Mouse (Mus musculus) MEL (cell line): ENCODE measurements around the gene Helz2. TPM values are rescaled to one million over a fixed set of nuclear protein-coding genes. Genes with fewer than 3 reads are reported as not detected.

Source experiments
- DNase-seq: peaks from one replicate; pipeline ENCODE4 v3.0.0; 2011; ENCODE audit warnings: low read depth, low spot score
- H3K27ac ChIP-seq: 2 replicates; pipeline ENCODE4 v1.5.1; 2012; ENCODE audit warnings: low read depth, mild to moderate bottlenecking, control low read depth, low read length, moderate library complexity; ENCODE audit not compliant: control insufficient read depth
- H3K27me3 ChIP-seq, 2 experiments: fragments of 150-350 bp in 1 of 2; sonication (generic) in 1 of 2; 2 replicates each; pipeline ENCODE4 v1.6.1; 2012; ENCODE audit warnings: low read length in 2 of 2, mild to moderate bottlenecking in 2 of 2, improper control_type of control experiment in 1 of 2, moderate library complexity in 1 of 2; ENCODE audit not compliant: insufficient read depth in 2 of 2, control insufficient read depth in 1 of 2
- H3K36me3 ChIP-seq, 2 experiments: 2 replicates each; pipeline ENCODE4 v1.6.1; 2012 to 2014; ENCODE audit warnings: low read length in 2 of 2, improper control_type of control experiment in 1 of 2, inconsistent platforms in 1 of 2, mild to moderate bottlenecking in 1 of 2; ENCODE audit not compliant: insufficient read depth in 2 of 2, control insufficient read depth in 1 of 2
- H3K4me1 ChIP-seq, 2 experiments: fragments of 150-350 bp in 1 of 2; sonication (generic) in 1 of 2; 2 replicates each; pipeline ENCODE4 v1.6.1; 2012; ENCODE audit warnings: low read length in 2 of 2, improper control_type of control experiment in 1 of 2, mild to moderate bottlenecking in 1 of 2; ENCODE audit not compliant: insufficient read depth in 2 of 2, control insufficient read depth in 1 of 2
- H3K4me3 ChIP-seq, 2 experiments: fragments of 150-350 bp in 1 of 2; sonication (generic) in 1 of 2; 2 replicates each; pipeline ENCODE4 v1.5.1; 2012; ENCODE audit warnings: low read depth in 2 of 2, low read length in 2 of 2, mild to moderate bottlenecking in 2 of 2, moderate library complexity in 2 of 2, control low read depth in 1 of 2, improper control_type of control experiment in 1 of 2; ENCODE audit not compliant: control insufficient read depth in 1 of 2, insufficient read depth in 1 of 2
- H3K79me2 ChIP-seq: 2 replicates; pipeline ENCODE4 v1.6.1; 2012; ENCODE audit warnings: mild to moderate bottlenecking, low read length, moderate library complexity; ENCODE audit not compliant: control insufficient read depth, poor library complexity, insufficient read depth
- H3K9ac ChIP-seq: 2 replicates; pipeline ENCODE4 v1.6.1; 2012; ENCODE audit warnings: low read depth, mild to moderate bottlenecking, control low read depth, low read length, moderate library complexity; ENCODE audit not compliant: control insufficient read depth, poor library complexity, severe bottlenecking
- H3K9me3 ChIP-seq: fragments of 150-350 bp; sonication (generic); replicated peaks from 2 replicates; pipeline ENCODE4 v1.6.1; 2012; ENCODE audit warnings: mild to moderate bottlenecking, low read length, improper control_type of control experiment, moderate library complexity; ENCODE audit not compliant: insufficient read depth
- CHD1 ChIP-seq: IDR thresholded peaks from 2 replicates; pipeline ENCODE4 v1.6.1; 2012; ENCODE audit warnings: low read depth, mild to moderate bottlenecking, inconsistent platforms, low read length, improper control_type of control experiment
- CTCF ChIP-seq, 3 experiments: IDR thresholded peaks in 2 of 3; conservative IDR thresholded peaks in 1 of 3; 2 replicates each; pipeline ENCODE4 v1.5.1; 2011 to 2012; ENCODE audit warnings: low read length in 3 of 3, low read depth in 2 of 3, mild to moderate bottlenecking in 2 of 3, improper control_type of control experiment in 1 of 3, inconsistent platforms in 1 of 3, mixed read lengths in 1 of 3, moderate library complexity in 1 of 3; ENCODE audit not compliant: control insufficient read depth in 1 of 3, insufficient read depth in 1 of 3, poor library complexity in 1 of 3, severe bottlenecking in 1 of 3
- HCFC1 ChIP-seq: IDR thresholded peaks from 2 replicates; pipeline ENCODE4 v1.6.1; 2012; ENCODE audit warnings: low read depth, mild to moderate bottlenecking, inconsistent platforms, low read length, improper control_type of control experiment, moderate library complexity
- MAFK ChIP-seq: IDR thresholded peaks from 2 replicates; pipeline ENCODE4 v1.6.1; 2011; ENCODE audit warnings: low read depth, mild to moderate bottlenecking, low read length, improper control_type of control experiment, borderline replicate concordance
- MAX ChIP-seq: IDR thresholded peaks from 2 replicates; pipeline ENCODE4 v1.6.1; 2011; ENCODE audit warnings: low read length, improper control_type of control experiment
- MAZ ChIP-seq: IDR thresholded peaks from 2 replicates; pipeline ENCODE4 v1.6.1; 2012; ENCODE audit warnings: low read depth, mild to moderate bottlenecking, inconsistent platforms, low read length, improper control_type of control experiment
- MYC ChIP-seq: IDR thresholded peaks from 2 replicates; pipeline ENCODE4 v1.6.1; 2011; ENCODE audit warnings: low read depth, mild to moderate bottlenecking, low read length, improper control_type of control experiment, moderate library complexity
- NELFE ChIP-seq: IDR thresholded peaks from 2 replicates; pipeline ENCODE4 v1.6.1; 2011; ENCODE audit warnings: low read depth, low read length, improper control_type of control experiment
- NRF1 ChIP-seq: IDR thresholded peaks from 2 replicates; pipeline ENCODE4 v1.6.1; 2014; ENCODE audit warnings: low read depth, mild to moderate bottlenecking, inconsistent platforms, low read length, improper control_type of control experiment, moderate library complexity; ENCODE audit not compliant: poor library complexity, insufficient read depth, severe bottlenecking
- POLR2A ChIP-seq, 2 experiments: IDR thresholded peaks; 2 replicates each; pipeline ENCODE4 v1.6.1; 2011 to 2012; ENCODE audit warnings: low read length in 2 of 2, mild to moderate bottlenecking in 2 of 2, control low read depth in 1 of 2, improper control_type of control experiment in 1 of 2, low read depth in 1 of 2, moderate library complexity in 1 of 2; ENCODE audit not compliant: control insufficient read depth in 1 of 2, insufficient read depth in 1 of 2, poor library complexity in 1 of 2
- SIN3A ChIP-seq: IDR thresholded peaks from 2 replicates; pipeline ENCODE4 v1.6.1; 2012; ENCODE audit warnings: low read length, improper control_type of control experiment, inconsistent platforms
- SMC3 ChIP-seq: IDR thresholded peaks from 2 replicates; pipeline ENCODE4 v1.6.1; 2011; ENCODE audit warnings: low read depth, low read length, improper control_type of control experiment
- TBP ChIP-seq: IDR thresholded peaks from 2 replicates; pipeline ENCODE4 v1.8.0; 2011; ENCODE audit warnings: low read depth, low read length, improper control_type of control experiment
- USF2 ChIP-seq, 2 experiments: IDR thresholded peaks; 2 replicates each; pipeline ENCODE4 v1.6.1; 2011 to 2012; ENCODE audit warnings: improper control_type of control experiment in 2 of 2, low read length in 2 of 2, borderline replicate concordance in 1 of 2, inconsistent platforms in 1 of 2, low read depth in 1 of 2, mild to moderate bottlenecking in 1 of 2; ENCODE audit not compliant: insufficient read depth in 1 of 2
- ZC3H11A ChIP-seq: IDR thresholded peaks from 2 replicates; pipeline ENCODE4 v1.6.1; 2012; ENCODE audit warnings: low read depth, mild to moderate bottlenecking, inconsistent platforms, low read length, improper control_type of control experiment
- ZMIZ1 ChIP-seq: IDR thresholded peaks from 2 replicates; pipeline ENCODE4 v1.6.1; 2012; ENCODE audit warnings: low read depth, mild to moderate bottlenecking, inconsistent platforms, low read length, improper control_type of control experiment, moderate library complexity
- polyA plus RNA-seq, 2 experiments: library from polyadenylated mRNA; stranded (reverse) in 1 of 2; unstranded in 1 of 2; fragments of >175 nt in 1 of 2; fragments of >200 nt in 1 of 2; gene quantifications; 2 replicates each; pipeline versions ENCODE4 v1.2.1 to v1.2.4; 2012; ENCODE audit warnings: low replicate concordance in 2 of 2, low read depth in 1 of 2; ENCODE audit not compliant: insufficient read length in 2 of 2, insufficient read depth in 1 of 2, missing spikeins in 1 of 2
- total RNA-seq: library from RNA; depleted of rRNA; stranded (reverse); fragments of 300-350 nt; gene quantifications from 2 replicates; pipeline ENCODE4 v1.2.3, GENCODE M21; 2012

Helz2 gene
- total and polyA plus RNA-seq, 3 experiments: 6.2 to 12.0 TPM; not detected in 1

DNA sequence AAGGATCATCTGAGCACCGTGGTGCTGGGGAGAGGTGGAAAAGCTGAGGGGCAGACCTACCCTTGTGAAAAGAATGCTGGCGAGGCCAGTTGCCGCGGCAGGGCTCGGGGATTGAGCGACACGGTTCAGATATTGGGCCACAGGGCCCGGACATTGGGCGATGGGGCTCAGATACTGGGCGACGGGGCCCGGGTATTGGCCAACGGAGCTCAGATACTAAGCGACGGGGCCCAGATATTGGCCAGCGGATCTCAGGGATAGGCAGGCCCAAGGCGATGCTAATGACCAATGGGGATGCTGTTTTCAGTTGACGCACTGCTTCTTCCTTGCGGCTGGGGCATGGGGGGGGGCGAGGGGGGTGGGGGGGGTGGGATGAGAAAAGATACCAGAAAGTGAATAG lies 10.7 kb downstream of the Helz2 start:
- Histone ChIP-seq H3K4me1 (no peaks in the 10 kb centered on the region), H3K27ac (no peak overlapping the region), H3K9me3 (no peaks in the 10 kb centered on the region), H3K36me3 (no peaks in the 10 kb centered on the region; a peak in 1 of 4 replicates), H3K79me2 (no peaks in the 10 kb centered on the region), H3K4me3 (no peak overlapping the region), H3K27me3 (no peaks in the 10 kb centered on the region), H3K9ac (no peak overlapping the region)
- DNase-seq: no peak
- TF ChIP-seq POLR2A (IDR thresholded peaks at IDR 0.05; ENCODE audit: control insufficient read depth in 1 of 2, insufficient read depth in 1 of 2, low read depth in 1 of 2, low read length in 2 of 2, poor library complexity in 1 of 2): no peak
- TF ChIP-seq SIN3A: no peak
- TF ChIP-seq USF2 (IDR thresholded peaks at IDR 0.05; ENCODE audit: borderline replicate concordance in 1 of 2, insufficient read depth in 1 of 2, low read depth in 1 of 2, low read length in 2 of 2): no peak
- TF ChIP-seq HCFC1: no peak
- no peak for TF ChIP-seq CHD1
- TF ChIP-seq MAZ: no peak
- no peak for TF ChIP-seq MAFK
- no peak for TF ChIP-seq TBP
- TF ChIP-seq ZC3H11A: no peak

GRCm38 (mm10) chr2:181228335-181228734 lies 13.5 kb downstream of the Helz2 start:
- no peak overlapping the region for H3K9ac ChIP-seq
- H3K36me3 ChIP-seq: no peaks in the 10 kb centered on the region; a peak in 1 of 4 replicates
- no peak for TF ChIP-seq CTCF (IDR thresholded peaks at IDR 0.05 in 2 of 3, conservative IDR thresholded peaks at IDR 0.05 in 1 of 3; ENCODE audit: control insufficient read depth in 1 of 3, insufficient read depth in 1 of 3, low read depth in 2 of 3, low read length in 3 of 3, poor library complexity in 1 of 3, severe bottlenecking in 1 of 3)
- TF ChIP-seq SMC3: no peak
- TF ChIP-seq CHD1: no peak
- TF ChIP-seq MAFK: no peak
- no peak for TF ChIP-seq NELFE
- no peak for TF ChIP-seq SIN3A
- no peak for TF ChIP-seq POLR2A (IDR thresholded peaks at IDR 0.05; ENCODE audit: control insufficient read depth in 1 of 2, insufficient read depth in 1 of 2, low read depth in 1 of 2, low read length in 2 of 2, poor library complexity in 1 of 2)
- no peak for TF ChIP-seq ZMIZ1
- TF ChIP-seq MYC: no peak
- TF ChIP-seq MAX: no peak
- TF ChIP-seq NRF1: no peak
- no peak overlapping the region for H3K27ac ChIP-seq
- H3K4me1 ChIP-seq: no peaks in the 10 kb centered on the region
- no peaks in the 10 kb centered on the region for H3K27me3 ChIP-seq
- H3K9me3 ChIP-seq: no peaks in the 10 kb centered on the region
- no peak overlapping the region for H3K4me3 ChIP-seq
- DNase-seq: no peak
- no peaks in the 10 kb centered on the region for H3K79me2 ChIP-seq
